Mouse (Mus musculus): Measurements from ENCODE around the gene Gdap1l1. TPM values are rescaled to one million over a fixed set of nuclear protein-coding genes. Genes with fewer than 3 reads are reported as not detected.

Gdap1l1 gene
- polyA plus RNA-seq, 1 experiment from 2014 or later: 54.8 TPM

Other genes with a start within 250 kb of the Gdap1l1 start
- gene Tox2, start 235.4 kb upstream of the Gdap1l1 start, polyA plus RNA-seq (2016; fragmentation: Nextera tagmentation; extraction: Ambion mirVana): 29.6 and 29.8 TPM in 2 replicates
- gene Jph2, start 40.5 kb upstream of the Gdap1l1 start, polyA plus RNA-seq (2016; fragmentation: Nextera tagmentation; extraction: Ambion mirVana): 0.75 and 0.81 TPM in 2 replicates
- gene Oser1, start 13.8 kb upstream of the Gdap1l1 start, polyA plus RNA-seq (2016; fragmentation: Nextera tagmentation; extraction: Ambion mirVana): 89.2 and 93.3 TPM in 2 replicates
- 10.4 and 10.8 TPM in 2 replicates for gene Fitm2, start 34.2 kb downstream of the Gdap1l1 start, polyA plus RNA-seq (2016; fragmentation: Nextera tagmentation; extraction: Ambion mirVana)
- gene R3hdml, start 53.8 kb downstream of the Gdap1l1 start, polyA plus RNA-seq (2016; fragmentation: Nextera tagmentation; extraction: Ambion mirVana): not detected in 2 replicates
- gene Hnf4a, start 68.3 kb downstream of the Gdap1l1 start, polyA plus RNA-seq (2016; fragmentation: Nextera tagmentation; extraction: Ambion mirVana): not detected in 2 replicates
- gene Ttpal, start 163.8 kb downstream of the Gdap1l1 start, polyA plus RNA-seq (2016; fragmentation: Nextera tagmentation; extraction: Ambion mirVana): 31.5 and 36.9 TPM in 2 replicates
- gene Serinc3, start 206.7 kb downstream of the Gdap1l1 start, polyA plus RNA-seq (2016; fragmentation: Nextera tagmentation; extraction: Ambion mirVana): 24.2 and 25.6 TPM in 2 replicates
- 158 and 185 TPM in 2 replicates for gene Pkig, start 219.9 kb downstream of the Gdap1l1 start, polyA plus RNA-seq (2016; fragmentation: Nextera tagmentation; extraction: Ambion mirVana)